Comparison of ENCODE assay signal across 9 mouse cellular contexts in genomic region chr10:52418931-52419330, GRCm38 (mm10). TPM values are rescaled to one million over a fixed set of nuclear protein-coding genes. Genes with fewer than 3 reads are reported as not detected.
DNase-seq lines count a peak whose midpoint lies in the region; ATAC-seq and TF ChIP-seq lines count a peak whose summit lies in the region.
"Had no signal": no experiment of that assay in that cellular context is flagged by ENCODE, and none has a peak within 500 bp of the region (broad histone marks: within the 10 kb centered on the region; RNA-seq: fewer than 3 reads in every experiment).

No protein-coding gene starts in this region.

- no peak for ATAC-seq in lung, embryonic 14.5 days (ENCODE audit: insufficient read depth)
- no peak for ATAC-seq in embryonic facial prominence, embryonic 14.5 days (ENCODE audit: low read depth)
- no peak for ATAC-seq in neural tube, embryonic 14.5 days (ENCODE audit: low read depth)

- peaks cover 7% of the 10 kb centered on the region for H3K4me1 ChIP-seq in lung, embryonic 14.5 days (ENCODE audit: insufficient read depth)
- H3K4me1 ChIP-seq in embryonic facial prominence, embryonic 14.5 days (ENCODE audit: control insufficient read depth, insufficient read depth, low read length) = peaks cover 15% of the 10 kb centered on the region
- H3K4me1 ChIP-seq in limb, embryonic 10.5 days = peaks cover 18% of the 10 kb centered on the region
- H3K4me1 ChIP-seq in neural tube, embryonic 14.5 days (ENCODE audit: control insufficient read depth, insufficient read depth, low read length) = peaks cover 12% of the 10 kb centered on the region

- no peaks in the 10 kb centered on the region for H3K9me3 ChIP-seq in lung, embryonic 14.5 days (ENCODE audit: low read depth, low read length)
- no peaks in the 10 kb centered on the region for H3K9me3 ChIP-seq in embryonic facial prominence, embryonic 14.5 days (ENCODE audit: control insufficient read depth, low read length)
- H3K9me3 ChIP-seq in limb, embryonic 10.5 days (replicated peaks) = no peaks in the 10 kb centered on the region
- no peaks in the 10 kb centered on the region for H3K9me3 ChIP-seq in neural tube, embryonic 14.5 days (ENCODE audit: control insufficient read depth, low read length)

- H3K9ac ChIP-seq in lung, embryonic 14.5 days = peak overlapping the region; percentile 93
- H3K9ac ChIP-seq in embryonic facial prominence, embryonic 14.5 days (ENCODE audit: low read depth, low read length) = peak overlapping the region; percentile 93
- peak overlapping the region; percentile 69; the same call in 1 of the 2 replicates for H3K9ac ChIP-seq in neural tube, embryonic 14.5 days (replicated peaks; ENCODE audit: low read depth, low read length)

- no peaks in the 10 kb centered on the region for H3K36me3 ChIP-seq in lung, embryonic 14.5 days (ENCODE audit: insufficient read depth)
- no peaks in the 10 kb centered on the region for H3K36me3 ChIP-seq in embryonic facial prominence, embryonic 14.5 days (ENCODE audit: control insufficient read depth, insufficient read depth, low read length)
- H3K36me3 ChIP-seq in limb, embryonic 10.5 days = peaks cover 18% of the 10 kb centered on the region
- H3K36me3 ChIP-seq in neural tube, embryonic 14.5 days (ENCODE audit: control insufficient read depth, insufficient read depth, low read length) = no peaks in the 10 kb centered on the region

- TF ChIP-seq CTCF in lung, embryonic 14.5 days (IDR thresholded peaks at IDR 0.05; ENCODE audit: low read depth) = no peak

- H3K4me3 ChIP-seq in lung, embryonic 14.5 days (ENCODE audit: low read depth, low read length) = peak overlapping the region; percentile 96
- H3K4me3 ChIP-seq in embryonic facial prominence, embryonic 14.5 days (ENCODE audit: low read depth, low read length) = peak overlapping the region; percentile 98
- H3K4me3 ChIP-seq in limb, embryonic 10.5 days = peak overlapping the region; percentile 97
- peak overlapping the region; percentile 56 for H3K4me3 ChIP-seq in neural tube, embryonic 14.5 days (ENCODE audit: low read depth, low read length)

- no peak overlapping the region; the same call in 1 of the 2 replicates for H3K27ac ChIP-seq in lung, embryonic 14.5 days (ENCODE audit: low read depth)
- H3K27ac ChIP-seq in embryonic facial prominence, embryonic 14.5 days (replicated peaks; ENCODE audit: low read depth, low read length) = 0 out of 2 replicates have a peak overlapping the region, but pooled peaks have one; percentile 93
- no peak overlapping the region for H3K27ac ChIP-seq in limb, embryonic 10.5 days
- no peak overlapping the region for H3K27ac ChIP-seq in neural tube, embryonic 14.5 days (ENCODE audit: low read depth, low read length)

- WGBS in lung, embryonic 14.5 days = 46% methylated on average over 5 of the region's 5 CpGs
- WGBS in embryonic facial prominence, embryonic 14.5 days = 61% methylated on average over 5 of the region's 5 CpGs
- 71% methylated on average over 5 of the region's 5 CpGs for WGBS in limb, embryonic 10.5 days
- 42% methylated on average over 5 of the region's 5 CpGs for WGBS in neural tube, embryonic 14.5 days

- H3K4me2 ChIP-seq in lung, embryonic 14.5 days = peak overlapping the region; percentile 81
- peak overlapping the region; percentile 69 for H3K4me2 ChIP-seq in embryonic facial prominence, embryonic 14.5 days (ENCODE audit: low read depth, low read length)
- peak overlapping the region; percentile 86 for H3K4me2 ChIP-seq in neural tube, embryonic 14.5 days (ENCODE audit: low read depth, low read length)

- H3K27me3 ChIP-seq in lung, embryonic 14.5 days (ENCODE audit: insufficient read depth, low read length) = no peaks in the 10 kb centered on the region
- no peaks in the 10 kb centered on the region for H3K27me3 ChIP-seq in embryonic facial prominence, embryonic 14.5 days (replicated peaks; ENCODE audit: control insufficient read depth, insufficient read depth, low read length)
- no peaks in the 10 kb centered on the region for H3K27me3 ChIP-seq in limb, embryonic 10.5 days (ENCODE audit: low read depth, poor library complexity, severe bottlenecking)
- H3K27me3 ChIP-seq in neural tube, embryonic 14.5 days (ENCODE audit: control insufficient read depth, insufficient read depth, low read length) = no peaks in the 10 kb centered on the region

- no peak for DNase-seq in lung, embryonic 14.5 days
- no peak for DNase-seq in lung, postnatal 10 days
- DNase-seq in embryonic facial prominence, embryonic 14.5 days (ENCODE audit: low spot score) = no peak
- no peak for DNase-seq in limb, embryonic 10.5 days (ENCODE audit: low spot score)
- no peak for DNase-seq in right cerebral cortex, postnatal 14 days
- DNase-seq in cerebellum, postnatal 10 days = no peak
- DNase-seq in layer of hippocampus, postnatal 10 days (ENCODE audit: low spot score in 2 of 2) = no peak

RNA-seq across cellular contexts. Expression of gene Nus1, which starts 1.6 kb away (rescaled TPM):
- 11.6 and 13.1 TPM in 2 replicates for polyA plus RNA-seq in lung, embryonic 14.5 days (2014; fragmentation: Nextera tagmentation; extraction: Ambion mirVana)
- 16.2 and 16.6 TPM in 2 replicates for polyA plus RNA-seq in embryonic facial prominence, embryonic 14.5 days (2014; fragmentation: Nextera tagmentation; extraction: Ambion mirVana)
- 14.3 and 14.9 TPM in 2 replicates for polyA plus RNA-seq in limb, embryonic 10.5 days (2016; fragmentation: Nextera tagmentation; extraction: Ambion mirVana)
- 24.7 and 24.9 TPM in 2 replicates for polyA plus RNA-seq in neural tube, embryonic 14.5 days (2014; fragmentation: Nextera tagmentation; extraction: Ambion mirVana)
- total RNA-seq in layer of hippocampus, postnatal 10 days (2021) = 10 to 100 TPM; 61.3 to 62.6 TPM

RNA-seq across cellular contexts. Expression of gene Nepn, which starts 30.2 kb away (rescaled TPM):
- polyA plus RNA-seq in lung, embryonic 14.5 days (2014; fragmentation: Nextera tagmentation; extraction: Ambion mirVana) = not detected in 2 replicates
- 0.10 TPM in 1 of 2 replicates, not detected in the other for polyA plus RNA-seq in embryonic facial prominence, embryonic 14.5 days (2014; fragmentation: Nextera tagmentation; extraction: Ambion mirVana)
- polyA plus RNA-seq in limb, embryonic 10.5 days (2016; fragmentation: Nextera tagmentation; extraction: Ambion mirVana) = not detected in 2 replicates
- polyA plus RNA-seq in neural tube, embryonic 14.5 days (2014; fragmentation: Nextera tagmentation; extraction: Ambion mirVana) = not detected in 2 replicates
- not detected for total RNA-seq in layer of hippocampus, postnatal 10 days (2021)
- total RNA-seq: megakaryocyte progenitor cell, adult 5-6 weeks had no signal

RNA-seq across cellular contexts. Expression of gene Gopc, which starts 37.0 kb away (rescaled TPM):
- 19.5 and 22.6 TPM in 2 replicates for polyA plus RNA-seq in lung, embryonic 14.5 days (2014; fragmentation: Nextera tagmentation; extraction: Ambion mirVana)
- polyA plus RNA-seq in embryonic facial prominence, embryonic 14.5 days (2014; fragmentation: Nextera tagmentation; extraction: Ambion mirVana) = 17.3 and 19.5 TPM in 2 replicates
- 15.3 and 19.2 TPM in 2 replicates for polyA plus RNA-seq in limb, embryonic 10.5 days (2016; fragmentation: Nextera tagmentation; extraction: Ambion mirVana)
- polyA plus RNA-seq in neural tube, embryonic 14.5 days (2014; fragmentation: Nextera tagmentation; extraction: Ambion mirVana) = 29.0 and 32.8 TPM in 2 replicates
- 10 to 100 TPM; 51.7 TPM for total RNA-seq in layer of hippocampus, postnatal 10 days (2021)
